Mouse (Mus musculus): Measurements from ENCODE around the gene Mgst2.
A peak's percentile ranks its signal among the peaks of the same experiment; 100 is the strongest.

Mgst2 gene

DNA sequence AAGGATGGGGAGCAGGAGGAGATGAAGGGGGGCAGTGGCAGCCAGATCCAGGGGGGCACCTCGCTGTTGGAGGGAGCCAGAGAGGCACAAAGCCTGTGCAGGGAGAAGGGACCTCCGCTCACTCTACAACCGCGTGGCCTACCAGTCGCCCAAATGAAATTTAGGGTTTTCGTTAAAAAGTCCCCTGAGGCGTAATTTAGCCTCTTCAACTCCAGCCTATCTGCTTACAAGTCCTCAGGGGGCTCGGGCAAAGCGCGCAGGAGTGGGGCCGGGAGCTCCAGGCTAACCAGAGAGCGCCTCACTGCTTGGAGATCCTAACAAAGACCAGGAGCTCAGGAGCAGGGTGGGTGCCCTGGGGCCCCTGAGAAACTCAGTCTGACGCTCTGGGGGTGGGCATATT is 41.8 kb downstream of the Mgst2 start:
- no peak for DNase-seq

GRCm38 (mm10) chr3:51702701-51703286 is 42.6 kb downstream of the Mgst2 start:
- no peak for DNase-seq

DNA sequence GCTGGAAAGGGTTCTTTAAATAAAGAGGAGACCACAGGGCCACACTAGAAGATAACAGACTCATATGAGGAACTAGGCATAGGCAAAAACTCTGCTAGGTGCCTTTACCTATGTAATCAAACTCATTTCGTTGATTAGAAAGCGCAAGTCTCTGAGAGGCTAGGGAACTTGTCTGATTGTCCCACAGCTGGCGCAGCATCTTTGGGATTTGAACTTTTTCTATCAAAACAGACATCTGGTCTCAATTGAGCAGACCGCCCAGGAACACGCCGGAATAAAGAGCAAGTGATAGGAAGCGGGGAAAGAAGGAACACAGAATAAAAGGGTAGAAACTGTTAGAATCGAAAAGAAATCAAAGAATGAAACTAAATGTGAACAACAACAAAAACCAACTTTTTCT is 43.3 kb downstream of the Mgst2 start:
- no peak for DNase-seq

- no peak for DNase-seq
Measured at GRCm38 (mm10) chr3:51705220-51705619, 45.1 kb downstream of the Mgst2 start.

DNA sequence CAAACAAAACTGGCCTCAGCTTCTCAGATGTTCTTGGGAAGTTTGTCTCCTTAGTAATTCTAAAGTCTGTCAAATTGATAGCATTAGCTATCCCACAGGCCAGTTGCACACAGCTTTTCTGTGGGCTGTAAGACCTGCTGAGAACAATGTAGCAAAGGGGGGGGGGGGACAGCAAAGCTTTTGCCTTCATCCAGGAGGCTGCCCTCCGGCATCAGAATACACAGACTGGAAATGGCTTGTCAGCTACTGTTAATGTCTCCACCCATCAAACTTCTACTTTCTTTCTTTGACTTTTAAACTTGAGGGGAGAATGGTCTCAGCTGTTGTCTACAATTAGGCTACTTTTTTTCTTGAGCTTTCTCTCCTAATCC is 48.2 kb downstream of the Mgst2 start:
- DNase-seq, result no peak

DNA sequence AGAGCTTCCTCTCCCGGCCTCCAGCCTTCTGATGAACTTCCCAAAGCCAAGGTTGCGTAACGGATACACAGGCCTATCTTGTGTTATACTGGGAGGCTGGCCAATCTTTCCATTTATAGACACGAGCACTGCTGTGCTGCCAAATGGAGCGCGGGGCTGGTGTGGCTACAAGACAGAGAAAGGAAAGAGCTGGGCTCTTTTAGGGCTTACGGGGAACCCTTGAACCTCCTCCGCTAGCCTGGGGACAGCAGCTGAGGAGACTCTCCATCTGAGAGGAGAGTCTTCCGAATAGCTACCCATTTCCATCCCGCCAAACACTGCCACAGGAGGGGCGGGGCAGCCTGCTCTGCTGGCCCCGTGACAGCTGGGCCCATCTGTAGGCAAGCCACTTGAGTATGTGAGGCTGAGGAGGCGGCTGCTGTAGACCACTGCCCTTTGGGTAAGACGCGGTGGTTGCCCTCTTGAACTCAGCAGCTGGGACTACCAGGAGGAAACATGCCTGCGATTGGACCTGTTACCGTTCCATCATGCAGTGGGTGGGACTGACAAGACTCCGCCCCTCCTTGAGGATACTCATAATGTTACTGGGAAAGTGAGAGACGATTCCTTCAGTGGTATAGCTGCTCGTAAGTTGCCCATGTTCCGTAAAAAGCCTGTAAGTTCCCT is 48.7 kb downstream of the Mgst2 start:
- DNase-seq, result peak; percentile 86

- no peak for DNase-seq
Measured at GRCm38 (mm10) chr3:51712382-51712781, 52.2 kb downstream of the Mgst2 start.

DNA sequence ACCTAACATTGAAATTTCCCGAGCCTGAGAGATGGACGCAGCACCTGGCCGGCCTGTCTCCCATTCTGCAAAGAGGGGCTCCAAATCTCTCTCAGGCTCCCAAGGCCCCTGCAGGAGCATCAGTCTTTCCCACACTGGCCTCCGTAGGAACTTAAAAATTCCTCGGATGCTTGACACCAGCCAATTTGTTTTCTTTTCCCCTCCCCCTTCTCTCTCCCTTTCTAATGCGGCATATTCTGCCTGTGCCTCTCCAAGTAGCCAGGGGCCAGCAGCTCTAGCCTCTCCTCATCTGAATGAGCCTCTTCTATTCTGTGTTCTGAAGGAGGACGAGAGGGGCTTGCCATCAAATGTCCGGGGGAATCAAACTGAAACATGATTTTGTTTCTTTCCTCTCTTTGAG is 53.1 kb downstream of the Mgst2 start:
- no peak for DNase-seq

- no peak for DNase-seq
Measured at GRCm38 (mm10) chr3:51714469-51714868, 54.3 kb downstream of the Mgst2 start.

DNA sequence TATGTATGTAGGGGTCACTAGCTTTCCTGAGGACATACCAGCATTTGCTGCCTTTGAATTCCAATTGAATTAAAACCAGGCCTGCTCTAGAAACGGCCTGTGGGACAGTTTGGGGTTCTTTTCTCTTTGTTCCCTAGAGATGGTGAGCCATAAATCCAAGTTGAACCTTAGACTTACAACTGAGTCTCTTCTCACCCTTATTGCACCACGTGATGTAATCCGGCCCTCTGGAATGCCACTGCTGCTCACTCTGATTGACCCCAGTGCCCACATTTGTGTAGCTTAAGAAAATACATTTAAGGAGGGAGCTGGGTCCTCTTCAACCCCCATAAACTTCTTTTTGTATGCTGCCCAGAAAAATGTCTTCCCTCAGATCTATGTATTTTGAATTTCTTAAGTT is 57.3 kb downstream of the Mgst2 start:
- DNase-seq, result no peak

DNA sequence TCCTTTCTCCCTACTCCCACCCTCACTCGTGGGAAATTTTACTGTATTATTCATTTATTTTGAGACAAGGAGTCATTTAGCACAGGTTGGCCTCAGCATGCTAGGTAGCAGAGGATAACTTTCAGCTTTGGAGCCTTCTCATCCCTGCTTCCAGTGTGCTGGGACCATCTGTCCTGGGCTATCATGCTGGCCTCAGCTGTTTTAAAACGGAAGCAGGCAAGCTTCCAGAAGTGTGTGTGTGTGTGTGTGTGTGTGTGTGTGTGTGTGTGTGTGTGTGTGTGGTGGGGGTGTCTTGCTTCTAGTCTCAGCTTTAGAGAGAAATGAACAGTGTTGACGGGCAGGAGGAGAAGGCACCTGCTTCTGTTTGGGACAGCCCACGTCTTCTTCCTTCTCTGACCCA is 57.7 kb downstream of the Mgst2 start:
- no peak for DNase-seq

DNA sequence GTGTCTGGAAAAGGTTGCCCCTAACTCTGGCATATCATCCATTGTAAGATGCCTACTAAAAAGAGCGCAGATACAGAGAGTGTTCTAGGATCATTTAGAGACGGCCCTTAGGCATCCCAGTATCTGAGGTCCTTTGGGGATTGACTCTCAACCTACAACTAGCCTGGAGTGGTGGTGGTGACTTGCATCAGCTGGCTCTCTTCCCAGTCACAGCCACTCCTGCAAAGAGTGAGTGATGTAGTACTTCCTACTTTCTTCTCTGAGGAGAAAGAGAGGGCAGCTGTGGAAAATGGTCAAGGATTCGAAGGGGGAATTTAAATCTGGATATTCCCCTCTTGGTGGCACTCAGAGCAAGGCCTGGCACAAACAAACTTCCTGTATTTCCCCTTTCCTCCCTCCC is 59.2 kb downstream of the Mgst2 start:
- DNase-seq, result no peak

DNA sequence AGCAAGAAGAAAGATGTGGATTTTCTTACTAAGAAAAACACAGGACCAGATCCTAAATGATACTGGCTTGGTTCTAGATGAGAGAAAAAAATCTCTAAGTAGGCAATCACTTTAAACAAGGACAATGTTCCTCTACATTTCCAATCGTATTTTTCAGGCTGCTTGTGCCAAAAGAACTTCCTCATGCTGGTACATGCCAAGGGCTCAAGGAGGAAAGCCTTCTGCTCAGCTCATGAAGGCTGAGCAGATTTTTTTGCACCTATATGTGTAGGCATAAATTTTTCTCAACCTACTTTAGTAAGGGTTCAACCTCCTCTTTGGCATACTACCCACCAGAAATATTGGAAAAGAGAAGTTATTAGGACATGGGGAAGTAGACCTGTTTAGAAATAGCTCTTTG is 59.8 kb downstream of the Mgst2 start:
- DNase-seq, result no peak

GRCm38 (mm10) chr3:51726257-51726656 is 66.1 kb downstream of the Mgst2 start:
- no peak for DNase-seq

DNA sequence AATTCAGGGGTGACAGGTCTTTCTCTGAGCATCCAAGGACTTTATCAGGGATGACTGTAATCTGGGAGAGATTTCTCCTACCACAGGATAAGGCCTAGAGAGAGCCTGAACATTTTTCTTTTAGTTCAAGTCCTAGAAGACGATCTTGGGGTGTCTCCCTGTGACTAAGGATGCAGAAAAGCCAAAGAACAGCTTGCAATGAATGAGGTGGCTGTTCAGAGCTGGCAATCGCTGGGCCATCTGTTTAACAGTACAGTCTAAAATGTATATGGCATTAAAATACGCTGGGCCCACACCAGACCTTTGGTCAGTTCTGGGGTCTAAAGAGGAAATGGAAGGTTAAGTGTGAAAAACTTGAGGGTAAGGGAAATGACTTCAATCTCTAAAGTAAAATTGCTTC is 67.3 kb downstream of the Mgst2 start:
- DNase-seq, result no peak

DNA sequence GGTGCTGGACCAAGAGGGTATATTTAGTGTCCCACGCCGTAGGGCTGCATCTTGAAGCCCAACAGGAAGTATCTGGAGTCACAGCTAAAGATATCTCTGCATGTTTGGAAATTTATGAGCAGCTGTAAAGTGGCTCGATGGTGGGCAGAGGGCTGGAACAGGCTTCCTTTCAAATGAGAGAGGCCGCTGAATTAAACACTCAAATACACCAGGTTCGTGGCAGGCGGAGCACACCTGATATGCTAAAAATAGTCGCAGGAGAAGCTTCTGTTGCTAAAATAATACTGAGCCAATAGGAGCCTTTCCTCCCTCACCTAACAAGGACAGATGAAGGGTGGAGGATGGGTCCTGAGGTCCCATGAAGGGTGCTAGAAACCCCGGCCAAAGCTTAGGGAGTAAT is 67.8 kb downstream of the Mgst2 start:
- peak; percentile 38 for DNase-seq

DNA sequence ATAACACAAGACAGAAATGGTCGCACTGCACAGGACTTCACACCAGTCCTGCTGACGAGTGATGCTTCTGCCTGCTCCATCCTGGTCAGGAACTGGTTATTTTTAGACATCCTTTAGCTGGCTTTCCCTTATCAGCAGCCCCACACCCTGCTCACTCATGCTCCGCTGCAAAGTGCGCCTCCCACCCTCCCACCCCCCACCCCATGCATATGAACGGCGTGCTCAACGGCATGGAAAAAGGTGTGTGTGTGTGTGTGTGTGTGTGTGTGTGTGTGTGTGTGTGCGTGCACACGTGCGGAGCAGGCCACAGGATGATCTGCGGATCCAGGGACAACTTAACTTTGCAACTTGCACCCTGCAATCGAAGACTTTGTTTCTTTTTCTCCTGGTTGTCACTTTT is 68.3 kb downstream of the Mgst2 start:
- DNase-seq, result no peak

- DNase-seq, result no peak
Measured at GRCm38 (mm10) chr3:51729109-51729918, 69.2 kb downstream of the Mgst2 start.

DNA sequence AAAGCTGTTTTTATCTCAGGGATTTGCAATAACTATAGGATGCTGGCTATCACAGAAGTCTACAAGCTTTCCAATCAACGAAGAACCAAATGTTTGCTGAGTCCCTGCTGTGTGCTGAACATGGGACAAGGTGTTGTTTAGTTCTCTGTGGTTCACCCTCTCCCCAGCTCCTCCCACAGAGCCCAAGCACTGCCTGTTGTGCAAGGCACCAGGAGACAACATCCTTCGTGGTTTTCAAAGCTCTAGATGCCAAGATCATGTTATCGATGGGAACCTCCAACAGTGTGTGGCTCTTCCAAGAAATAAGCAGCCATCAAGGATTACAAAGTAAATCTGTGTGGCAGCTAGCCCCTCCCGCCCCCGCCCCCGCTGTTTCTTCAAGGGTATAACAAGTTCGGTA is 70.5 kb downstream of the Mgst2 start:
- DNase-seq, result no peak

GRCm38 (mm10) chr3:51731949-51732636 is 71.9 kb downstream of the Mgst2 start:
- no peak for DNase-seq
